Mouse (Mus musculus) heart, embryonic 15.5 days (tissue): ENCODE measurements around the gene Gen1. TPM values are rescaled to one million over a fixed set of nuclear protein-coding genes. Genes with fewer than 3 reads are reported as not detected.
A peak's percentile ranks its signal among the peaks of the same experiment; 100 is the strongest.

Experiments used
- ATAC-seq: fragments of 200-750 bp; cut with Nextera tagmentation; replicated peaks from 2 replicates; pipeline ENCODE4 v1.8.0; 2017; ENCODE audit warnings: low read depth, moderate TSS enrichment; ENCODE audit not compliant: insufficient number of reproducible peaks, insufficient read depth, low FRiP score
- H3K27ac ChIP-seq: fragments of 300-500 bp; sonication (generic); 2 replicates; pipeline ENCODE4 v1.5.1; 2015; ENCODE audit warnings: mild to moderate bottlenecking, inconsistent platforms
- H3K27me3 ChIP-seq: fragments of 300-500 bp; sonication (generic); 2 replicates; pipeline ENCODE4 v1.6.1; 2015; ENCODE audit warnings: inconsistent platforms
- H3K36me3 ChIP-seq: fragments of 300-500 bp; sonication (generic); 2 replicates; pipeline ENCODE4 v1.6.1; 2015; ENCODE audit warnings: mild to moderate bottlenecking, inconsistent platforms
- H3K4me1 ChIP-seq: fragments of 300-500 bp; sonication (generic); replicated peaks from 2 replicates; pipeline ENCODE4 v1.6.1; 2015; ENCODE audit warnings: inconsistent platforms
- H3K4me2 ChIP-seq: fragments of 300-500 bp; sonication (generic); 2 replicates; pipeline ENCODE4 v1.6.1; 2015; ENCODE audit warnings: inconsistent platforms, mild to moderate bottlenecking, moderate library complexity
- H3K4me3 ChIP-seq: fragments of 300-500 bp; sonication (generic); 2 replicates; pipeline ENCODE4 v1.5.1; 2015; ENCODE audit warnings: mild to moderate bottlenecking, inconsistent platforms
- H3K9ac ChIP-seq: fragments of 300-500 bp; sonication (generic); 2 replicates; pipeline ENCODE4 v1.6.1; 2015; ENCODE audit warnings: mild to moderate bottlenecking, inconsistent platforms
- H3K9me3 ChIP-seq: fragments of 300-500 bp; sonication (generic); replicated peaks from 2 replicates; pipeline ENCODE4 v1.6.1; 2016; ENCODE audit warnings: inconsistent platforms
- WGBS: fragments of 180-500 bp; shearing (Covaris S2); methylation state at CpG from one replicate; pipeline ENCODE4 v1.1.7; 2015; ENCODE audit warnings: mixed read lengths; 5-methylcytosine and 5-hydroxymethylcytosine counted together
- polyA plus RNA-seq: library from polyadenylated mRNA; unstranded; fragments of >200 nt; fragmentation: Nextera tagmentation; extraction: Ambion mirVana; gene quantifications from 2 replicates; pipeline ENCODE4 v1.2.1, GENCODE M21; 2015

Gene Gen1
- 5.8 and 6.8 TPM in 2 replicates for polyA plus RNA-seq

GRCm38 (mm10) chr12:11265382-11266281 lies at the start of gene Gen1, which contains the start of gene Smc6:
TSS of gene Gen1 (minus strand) at chr12:11265801.
TSS of gene Smc6 (plus strand) at chr12:11265886.
- Histone ChIP-seq H3K9me3 (no peaks in the 10 kb centered on the region), H3K4me2 (peak within 1 kb of the TSS; percentile 89), H3K4me3 (peak within 1 kb of the TSS; percentile 99), H3K9ac (peak within 1 kb of the TSS; percentile 98), H3K36me3 (no peaks in the 10 kb centered on the region), H3K4me1 (peaks cover 28% of the 10 kb centered on the region), H3K27me3 (no peaks in the 10 kb centered on the region), H3K27ac (peak within 1 kb of the TSS; percentile 98)
- ATAC-seq, result peak; percentile 99
- WGBS, result under 1% methylated on average over 61 of the region's 83 CpGs

- Histone ChIP-seq H3K9ac (no peak overlapping the region), H3K9me3 (no peaks in the 10 kb centered on the region), H3K27ac (no peak overlapping the region), H3K27me3 (no peaks in the 10 kb centered on the region), H3K4me2 (no peak overlapping the region), H3K36me3 (peaks cover 49% of the 10 kb centered on the region), H3K4me1 (no peaks in the 10 kb centered on the region), H3K4me3 (no peak overlapping the region)
- 81% methylated on average over 1 of the region's 1 CpGs for WGBS
- no peak for ATAC-seq
Observed at GRCm38 (mm10) chr12:11313840-11314239, 48.2 kb upstream of the Gen1 start.

GRCm38 (mm10) chr12:11311106-11311505 lies 45.5 kb upstream of the Gen1 start:
- Histone ChIP-seq H3K27me3 (no peaks in the 10 kb centered on the region), H3K36me3 (peaks cover 54% of the 10 kb centered on the region), H3K4me2 (no peak overlapping the region), H3K9ac (no peak overlapping the region), H3K27ac (no peak overlapping the region), H3K4me1 (no peaks in the 10 kb centered on the region), H3K4me3 (no peak overlapping the region), H3K9me3 (no peaks in the 10 kb centered on the region)
- WGBS, result 95% methylated on average over 2 of the region's 2 CpGs
- ATAC-seq, result no peak

GRCm38 (mm10) chr12:11306753-11307645 lies 41.4 kb upstream of the Gen1 start:
- no peak overlapping the region for H3K27ac ChIP-seq
- no peaks in the 10 kb centered on the region for H3K4me1 ChIP-seq
- H3K4me2 ChIP-seq, result no peak overlapping the region
- no peaks in the 10 kb centered on the region for H3K9me3 ChIP-seq
- H3K9ac ChIP-seq, result no peak overlapping the region
- no peak overlapping the region for H3K4me3 ChIP-seq
- no peaks in the 10 kb centered on the region for H3K27me3 ChIP-seq
- 82% methylated on average over 8 of the region's 8 CpGs for WGBS
- H3K36me3 ChIP-seq, result peaks cover 63% of the 10 kb centered on the region
- ATAC-seq, result no peak

GRCm38 (mm10) chr12:11300858-11301257 lies 35.3 kb upstream of the Gen1 start:
- H3K4me2 ChIP-seq, result no peak overlapping the region
- no peak overlapping the region for H3K27ac ChIP-seq
- no peak overlapping the region for H3K4me3 ChIP-seq
- H3K9me3 ChIP-seq, result no peaks in the 10 kb centered on the region
- peaks cover 67% of the 10 kb centered on the region for H3K36me3 ChIP-seq
- H3K9ac ChIP-seq, result no peak overlapping the region
- no peaks in the 10 kb centered on the region for H3K27me3 ChIP-seq
- WGBS, result 90% methylated on average over 1 of the region's 1 CpGs
- ATAC-seq, result no peak
- no peaks in the 10 kb centered on the region for H3K4me1 ChIP-seq

GRCm38 (mm10) chr12:11286382-11286781 lies 20.8 kb upstream of the Gen1 start:
- Histone ChIP-seq H3K4me1 (no peaks in the 10 kb centered on the region), H3K36me3 (peaks cover 64% of the 10 kb centered on the region)
- WGBS, result 90% methylated on average over 2 of the region's 2 CpGs

GRCm38 (mm10) chr12:11281584-11281983 lies 16.0 kb upstream of the Gen1 start:
- no peak overlapping the region for H3K9ac ChIP-seq
- no peak overlapping the region for H3K4me2 ChIP-seq
- peaks cover 67% of the 10 kb centered on the region for H3K36me3 ChIP-seq
- no peaks in the 10 kb centered on the region for H3K27me3 ChIP-seq
- no peaks in the 10 kb centered on the region for H3K4me1 ChIP-seq
- H3K27ac ChIP-seq, result no peak overlapping the region
- ATAC-seq, result no peak
- no peaks in the 10 kb centered on the region for H3K9me3 ChIP-seq
- WGBS, result 88% methylated on average over 2 of the region's 2 CpGs
- H3K4me3 ChIP-seq, result no peak overlapping the region

More at GRCm38 (mm10) chr12:11286382-11286781, 20.8 kb upstream of the Gen1 start:
- no peaks in the 10 kb centered on the region for H3K9me3 ChIP-seq
- H3K4me2 ChIP-seq, result no peak overlapping the region
- no peaks in the 10 kb centered on the region for H3K27me3 ChIP-seq
- H3K27ac ChIP-seq, result no peak overlapping the region
- no peak overlapping the region for H3K9ac ChIP-seq
- no peak overlapping the region for H3K4me3 ChIP-seq
- no peak for ATAC-seq

- 88% methylated on average over 3 of the region's 3 CpGs for WGBS
- Histone ChIP-seq H3K9me3 (no peaks in the 10 kb centered on the region), H3K36me3 (peaks cover 53% of the 10 kb centered on the region), H3K27me3 (no peaks in the 10 kb centered on the region), H3K4me1 (peaks cover 2% of the 10 kb centered on the region; the same call in 1 of the 2 replicates), H3K9ac (no peak overlapping the region), H3K27ac (no peak overlapping the region), H3K4me2 (no peak overlapping the region), H3K4me3 (no peak overlapping the region)
- ATAC-seq, result no peak
Observed at GRCm38 (mm10) chr12:11279886-11280285, 14.3 kb upstream of the Gen1 start.

- H3K27me3 ChIP-seq, result no peaks in the 10 kb centered on the region
- 92% methylated on average over 6 of the region's 6 CpGs for WGBS
- H3K36me3 ChIP-seq, result peaks cover 42% of the 10 kb centered on the region
- no peak overlapping the region for H3K27ac ChIP-seq
- H3K4me1 ChIP-seq, result peaks cover 4% of the 10 kb centered on the region; the same call in 1 of the 2 replicates
- no peak overlapping the region for H3K4me3 ChIP-seq
- no peak for ATAC-seq
- H3K9ac ChIP-seq, result no peak overlapping the region
- no peak overlapping the region for H3K4me2 ChIP-seq
- H3K9me3 ChIP-seq, result no peaks in the 10 kb centered on the region
Observed at GRCm38 (mm10) chr12:11277207-11277606, 11.6 kb upstream of the Gen1 start.

- Histone ChIP-seq H3K27me3 (no peaks in the 10 kb centered on the region), H3K9me3 (no peaks in the 10 kb centered on the region), H3K4me3 (no peak overlapping the region), H3K27ac (no peak overlapping the region), H3K36me3 (peaks cover 39% of the 10 kb centered on the region), H3K4me2 (no peak overlapping the region), H3K4me1 (peaks cover 4% of the 10 kb centered on the region; the same call in 1 of the 2 replicates), H3K9ac (no peak overlapping the region)
- 90% methylated on average over 2 of the region's 2 CpGs for WGBS
- no peak for ATAC-seq
Observed at GRCm38 (mm10) chr12:11276632-11277031, 11.0 kb upstream of the Gen1 start.

GRCm38 (mm10) chr12:11273185-11273584 lies 7.6 kb upstream of the Gen1 start:
- ATAC-seq, result no peak
- Histone ChIP-seq H3K27me3 (no peaks in the 10 kb centered on the region), H3K4me3 (no peak overlapping the region), H3K36me3 (peaks cover 14% of the 10 kb centered on the region), H3K4me1 (peaks cover 9% of the 10 kb centered on the region), H3K4me2 (no peak overlapping the region), H3K9me3 (no peaks in the 10 kb centered on the region), H3K9ac (no peak overlapping the region), H3K27ac (no peak overlapping the region)
- WGBS, result 27% methylated on average over 1 of the region's 1 CpGs
